Mouse (Mus musculus): ENCODE measurements around the gene Tpsab1. TPM values are rescaled to one million over a fixed set of nuclear protein-coding genes. Genes with fewer than 3 reads are reported as not detected.

The Tpsab1 gene
- polyA plus RNA-seq (2016; fragmentation: Nextera tagmentation; extraction: Ambion mirVana): not detected in 2 replicates

DNA sequence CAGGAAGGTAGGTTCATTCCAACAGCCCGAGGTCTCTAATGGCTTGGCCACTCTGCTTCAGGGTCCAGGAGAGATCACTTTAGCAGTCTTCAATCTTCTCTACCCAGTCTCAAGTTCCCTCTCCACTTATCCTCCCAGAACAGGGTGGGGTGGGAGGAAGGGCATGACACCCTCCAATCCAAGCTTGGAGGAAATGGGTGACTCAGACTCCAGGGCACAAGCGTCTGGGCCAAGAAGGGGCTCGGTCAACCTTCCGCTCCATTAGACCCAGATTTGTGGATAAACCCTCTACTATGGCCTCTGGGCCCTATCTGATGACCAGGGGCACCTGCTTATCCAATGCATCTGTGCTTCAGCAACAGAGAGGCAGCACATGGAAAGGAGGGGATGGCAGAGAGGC is at the start of gene Tpsab1:
Gene Tpsab1, minus strand, starts transcription at position 101 of the 400 bp plus-strand sequence.
- H3K27ac ChIP-seq: no peak within 1 kb of the TSS
- no peak for ATAC-seq (ENCODE audit: low FRiP score, low read depth)
- WGBS: 93% methylated on average over 4 of the region's 4 CpGs
- no peaks in the 10 kb centered on the region for H3K4me1 ChIP-seq
- H3K4me3 ChIP-seq: no peak within 1 kb of the TSS
- H3K9ac ChIP-seq: no peak within 1 kb of the TSS
- H3K9me3 ChIP-seq: no peaks in the 10 kb centered on the region
- no peaks in the 10 kb centered on the region for H3K27me3 ChIP-seq (replicated peaks)
- H3K4me2 ChIP-seq (replicated peaks): no peak within 1 kb of the TSS
- no peaks in the 10 kb centered on the region for H3K36me3 ChIP-seq

DNA sequence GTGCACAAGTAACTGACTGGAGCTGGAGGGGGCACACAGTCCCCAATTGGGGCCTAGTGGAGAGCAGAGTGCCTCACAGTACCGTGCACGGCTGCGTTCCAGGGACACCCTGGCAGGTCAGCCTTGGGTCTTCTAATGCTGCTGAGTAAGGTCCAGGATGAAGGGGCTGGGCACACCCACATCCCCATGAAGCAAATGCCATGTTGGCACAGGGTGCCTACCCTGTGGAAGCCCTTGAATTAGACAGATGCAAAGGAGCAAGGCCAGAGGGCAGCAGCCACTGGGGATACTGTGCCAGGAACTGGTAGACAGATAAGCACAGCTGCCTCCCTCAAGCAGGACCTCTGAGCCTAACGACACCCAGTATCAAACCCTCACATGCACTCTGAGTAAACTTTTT is 49.2 kb upstream of the Tpsab1 start:
- Histone ChIP-seq H3K36me3 (peaks cover 35% of the 10 kb centered on the region), H3K27ac (no peak overlapping the region), H3K9me3 (no peaks in the 10 kb centered on the region), H3K9ac (no peak overlapping the region), H3K4me1 (peaks cover 15% of the 10 kb centered on the region), H3K27me3 (replicated peaks) (no peaks in the 10 kb centered on the region), H3K4me3 (no peak overlapping the region), H3K4me2 (replicated peaks) (no peak overlapping the region)
- WGBS: 88% methylated on average over 4 of the region's 4 CpGs
- ATAC-seq (ENCODE audit: low FRiP score, low read depth): no peak

GRCm38 (mm10) chr17:25374011-25374410 is 28.6 kb upstream of the Tpsab1 start:
- H3K27me3 ChIP-seq (replicated peaks): peaks cover 5% of the 10 kb centered on the region; the same call in 1 of the 2 replicates
- no peaks in the 10 kb centered on the region for H3K9me3 ChIP-seq
- peaks cover 23% of the 10 kb centered on the region for H3K36me3 ChIP-seq
- H3K4me1 ChIP-seq: no peaks in the 10 kb centered on the region
- 46% methylated on average over 9 of the region's 9 CpGs for WGBS
- no peak overlapping the region for H3K9ac ChIP-seq
- no peak overlapping the region for H3K4me2 ChIP-seq (replicated peaks)
- H3K4me3 ChIP-seq: no peak overlapping the region
- ATAC-seq (ENCODE audit: low FRiP score, low read depth): no peak
- H3K27ac ChIP-seq: no peak overlapping the region

DNA sequence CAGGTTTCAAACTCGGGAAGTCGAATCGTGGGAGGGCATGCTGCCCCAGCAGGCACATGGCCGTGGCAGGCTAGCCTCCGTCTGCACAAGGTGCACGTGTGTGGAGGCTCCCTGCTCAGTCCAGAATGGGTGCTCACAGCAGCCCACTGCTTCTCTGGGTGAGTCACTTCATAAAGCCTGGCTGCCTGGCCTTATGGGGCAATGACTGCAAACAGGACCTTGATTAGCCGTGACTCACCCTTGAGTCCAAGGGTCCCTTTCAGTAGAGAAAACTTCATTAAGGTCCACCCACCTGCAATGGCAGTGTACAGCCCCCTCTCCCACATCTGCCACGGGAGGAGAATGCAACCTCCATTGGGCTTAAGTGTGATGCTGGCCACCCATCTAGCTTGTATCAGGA is 27.1 kb upstream of the Tpsab1 start:
- 83% methylated on average over 8 of the region's 8 CpGs for WGBS
- no peak overlapping the region for H3K4me2 ChIP-seq (replicated peaks)
- no peak for ATAC-seq (ENCODE audit: low FRiP score, low read depth)

DNA sequence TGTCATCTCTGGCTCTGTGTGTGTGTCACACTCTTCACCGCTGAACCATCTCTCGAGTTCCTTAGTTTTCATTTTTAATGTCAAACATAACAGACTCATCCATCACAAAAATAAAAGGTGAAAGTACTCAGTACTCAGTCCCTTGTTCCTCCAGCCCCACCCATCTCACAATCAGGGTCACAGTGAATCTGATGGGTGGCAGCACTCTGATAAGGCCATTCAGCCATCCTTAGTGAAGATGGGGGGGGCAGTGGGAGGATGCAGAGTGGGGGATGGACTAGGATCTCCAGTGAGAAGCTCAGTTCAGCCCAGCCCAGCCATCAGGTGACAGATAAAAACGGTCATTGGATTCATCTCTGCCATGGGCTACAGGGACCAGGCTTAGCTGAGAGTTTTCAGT is 23.6 kb upstream of the Tpsab1 start, which contains the start of gene Tpsg1:
Gene Tpsg1, plus strand, starts transcription at position 301 of the 400 bp plus-strand sequence.
- no peak within 1 kb of the TSS for H3K4me2 ChIP-seq (replicated peaks)
- H3K4me3 ChIP-seq: no peak within 1 kb of the TSS
- 81% methylated on average over 3 of the region's 3 CpGs for WGBS
- no peak for ATAC-seq (ENCODE audit: low FRiP score, low read depth)
- H3K36me3 ChIP-seq: no peaks in the 10 kb centered on the region
- peaks cover 5% of the 10 kb centered on the region; the same call in 1 of the 2 replicates for H3K27me3 ChIP-seq (replicated peaks)
- no peaks in the 10 kb centered on the region for H3K9me3 ChIP-seq
- H3K4me1 ChIP-seq: no peaks in the 10 kb centered on the region
- H3K9ac ChIP-seq: no peak within 1 kb of the TSS
- H3K27ac ChIP-seq: no peak within 1 kb of the TSS

More for the DNA sequence above, 27.1 kb upstream of the Tpsab1 start:
- Histone ChIP-seq H3K27ac (no peak overlapping the region), H3K36me3 (peaks cover 21% of the 10 kb centered on the region), H3K4me3 (no peak overlapping the region), H3K9ac (no peak overlapping the region), H3K4me1 (no peaks in the 10 kb centered on the region), H3K27me3 (replicated peaks) (peaks cover 5% of the 10 kb centered on the region; the same call in 1 of the 2 replicates), H3K9me3 (no peaks in the 10 kb centered on the region)

DNA sequence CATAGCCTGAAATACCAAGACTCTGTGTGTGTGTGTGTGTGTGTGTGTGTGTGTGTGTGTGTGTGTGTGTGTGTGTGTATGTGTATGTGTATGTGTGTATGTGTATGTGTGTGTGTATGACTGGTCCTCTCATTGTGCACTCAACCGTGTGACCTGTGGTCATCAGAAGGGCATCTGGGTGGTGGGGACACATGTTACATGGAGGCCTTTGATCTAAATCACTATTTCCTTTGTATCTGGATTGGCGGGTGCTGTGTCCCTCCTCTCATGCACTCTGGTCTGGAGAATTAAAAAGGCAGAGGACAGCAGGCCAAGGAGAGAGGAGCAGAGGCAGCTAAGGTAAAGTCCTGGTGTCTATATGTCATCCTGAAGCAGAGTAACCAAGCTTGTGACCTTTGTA is 20.6 kb upstream of the Tpsab1 start, which contains the start of gene Tpsb2:
Gene Tpsb2, plus strand, starts transcription at position 301 of the 400 bp plus-strand sequence.
- ATAC-seq (ENCODE audit: low FRiP score, low read depth): no peak
- no peaks in the 10 kb centered on the region for H3K27me3 ChIP-seq (replicated peaks)
- H3K4me2 ChIP-seq (replicated peaks): no peak within 1 kb of the TSS
- no peak within 1 kb of the TSS for H3K9ac ChIP-seq
- no peaks in the 10 kb centered on the region for H3K36me3 ChIP-seq
- no peak within 1 kb of the TSS for H3K4me3 ChIP-seq
- no peaks in the 10 kb centered on the region for H3K4me1 ChIP-seq
- H3K27ac ChIP-seq: no peak within 1 kb of the TSS
- H3K9me3 ChIP-seq: no peaks in the 10 kb centered on the region
- WGBS: 74% methylated on average over 2 of the region's 2 CpGs

DNA sequence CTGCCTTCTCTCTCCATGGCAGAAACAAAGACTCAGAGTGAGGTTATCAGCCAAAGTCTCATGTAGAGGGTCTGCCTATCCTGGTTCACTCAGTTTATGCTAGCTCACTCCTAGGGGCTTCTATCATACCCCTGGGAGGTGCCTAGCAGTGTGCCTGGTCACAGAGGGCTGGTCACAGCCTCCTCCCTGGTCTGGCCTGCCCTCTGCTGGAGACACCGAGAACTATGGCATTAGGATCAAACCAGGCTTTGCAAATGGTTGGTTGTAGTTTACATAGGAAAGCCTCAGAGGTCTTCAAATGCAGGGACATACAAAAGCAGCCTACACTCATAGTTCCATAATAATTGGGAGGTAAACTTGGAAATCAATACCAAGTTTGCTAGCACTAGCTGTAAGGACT is 18.4 kb upstream of the Tpsab1 start:
- H3K27ac ChIP-seq: no peak overlapping the region
- 17% methylated on average over 1 of the region's 1 CpGs for WGBS
- no peaks in the 10 kb centered on the region for H3K4me1 ChIP-seq
- no peak overlapping the region for H3K4me3 ChIP-seq
- no peak overlapping the region for H3K9ac ChIP-seq
- no peaks in the 10 kb centered on the region for H3K27me3 ChIP-seq (replicated peaks)
- no peak overlapping the region for H3K4me2 ChIP-seq (replicated peaks)
- no peak for ATAC-seq (ENCODE audit: low FRiP score, low read depth)
- H3K36me3 ChIP-seq: no peaks in the 10 kb centered on the region
- H3K9me3 ChIP-seq: no peaks in the 10 kb centered on the region

- no peak for ATAC-seq (ENCODE audit: low FRiP score, low read depth)
- no peak overlapping the region for H3K27ac ChIP-seq
- no peaks in the 10 kb centered on the region for H3K36me3 ChIP-seq
- H3K4me3 ChIP-seq: no peak overlapping the region
- WGBS: 67% methylated on average over 2 of the region's 2 CpGs
- no peaks in the 10 kb centered on the region for H3K4me1 ChIP-seq
- H3K27me3 ChIP-seq (replicated peaks): no peaks in the 10 kb centered on the region
- no peaks in the 10 kb centered on the region for H3K9me3 ChIP-seq
- no peak overlapping the region for H3K4me2 ChIP-seq (replicated peaks)
- H3K9ac ChIP-seq: no peak overlapping the region
Measured at GRCm38 (mm10) chr17:25361291-25361690, 15.9 kb upstream of the Tpsab1 start.

- no peak overlapping the region for H3K27ac ChIP-seq
- ATAC-seq (ENCODE audit: low FRiP score, low read depth): no peak
- H3K36me3 ChIP-seq: no peaks in the 10 kb centered on the region
- H3K9me3 ChIP-seq: no peaks in the 10 kb centered on the region
- 77% methylated on average over 3 of the region's 3 CpGs for WGBS
- H3K27me3 ChIP-seq (replicated peaks): no peaks in the 10 kb centered on the region; the same call in 1 of the 2 replicates
- H3K4me3 ChIP-seq: no peak overlapping the region
- no peak overlapping the region for H3K9ac ChIP-seq
- no peaks in the 10 kb centered on the region for H3K4me1 ChIP-seq
- no peak overlapping the region for H3K4me2 ChIP-seq (replicated peaks)
Measured at GRCm38 (mm10) chr17:25341490-25341889, 3.9 kb downstream of the Tpsab1 start.

DNA sequence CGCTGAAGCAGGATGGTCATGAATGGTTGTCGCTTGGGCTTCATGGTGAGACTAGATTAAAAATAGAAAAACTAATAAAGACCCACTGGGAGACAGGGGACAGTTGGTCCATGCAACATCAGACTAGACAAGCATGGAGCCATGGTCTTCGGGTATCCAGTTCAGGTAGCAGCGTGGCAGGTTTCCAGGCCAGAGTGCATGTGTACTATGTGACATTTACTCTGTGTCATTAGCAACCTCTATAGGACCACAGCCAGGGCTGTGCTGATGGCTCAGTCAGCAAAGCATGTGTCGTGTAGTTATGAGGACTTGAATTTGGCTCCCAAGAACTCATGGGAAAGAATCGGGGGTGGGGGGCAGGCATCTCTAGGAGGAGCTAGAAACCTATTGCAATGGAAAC is 5.4 kb downstream of the Tpsab1 start:
- no peak for ATAC-seq (ENCODE audit: low FRiP score, low read depth)
- H3K27ac ChIP-seq: no peak overlapping the region
- H3K9ac ChIP-seq: no peak overlapping the region
- no peaks in the 10 kb centered on the region for H3K9me3 ChIP-seq
- no peaks in the 10 kb centered on the region for H3K36me3 ChIP-seq
- no peak overlapping the region for H3K4me2 ChIP-seq (replicated peaks)
- H3K4me3 ChIP-seq: no peak overlapping the region
- no peaks in the 10 kb centered on the region for H3K4me1 ChIP-seq
- 87% methylated on average over 6 of the region's 6 CpGs for WGBS
- no peaks in the 10 kb centered on the region; the same call in none of the 2 replicates for H3K27me3 ChIP-seq (replicated peaks)

- no peaks in the 10 kb centered on the region for H3K9me3 ChIP-seq
- H3K27me3 ChIP-seq (replicated peaks): peaks cover 1% of the 10 kb centered on the region
- H3K27ac ChIP-seq: no peak overlapping the region
- H3K4me1 ChIP-seq: no peaks in the 10 kb centered on the region
- no peaks in the 10 kb centered on the region for H3K36me3 ChIP-seq
- H3K4me2 ChIP-seq (replicated peaks): no peak overlapping the region
- ATAC-seq (ENCODE audit: low FRiP score, low read depth): no peak
- H3K9ac ChIP-seq: no peak overlapping the region
- 78% methylated on average over 4 of the region's 4 CpGs for WGBS
- H3K4me3 ChIP-seq: no peak overlapping the region
Measured at GRCm38 (mm10) chr17:25338218-25338617, 7.1 kb downstream of the Tpsab1 start.

GRCm38 (mm10) chr17:25333943-25334342 is 11.4 kb downstream of the Tpsab1 start:
- Histone ChIP-seq H3K9ac (no peak overlapping the region), H3K27me3 (replicated peaks) (peaks cover 5% of the 10 kb centered on the region), H3K36me3 (no peaks in the 10 kb centered on the region), H3K9me3 (no peaks in the 10 kb centered on the region), H3K4me3 (no peak overlapping the region), H3K4me1 (no peaks in the 10 kb centered on the region), H3K27ac (no peak overlapping the region), H3K4me2 (replicated peaks) (no peak overlapping the region)
- no peak for ATAC-seq (ENCODE audit: low FRiP score, low read depth)
- 1% methylated on average over 8 of the region's 8 CpGs for WGBS

GRCm38 (mm10) chr17:25332321-25332720 is 13.0 kb downstream of the Tpsab1 start:
- 79% methylated on average over 9 of the region's 9 CpGs for WGBS
- no peaks in the 10 kb centered on the region for H3K9me3 ChIP-seq
- no peak overlapping the region for H3K9ac ChIP-seq
- no peak overlapping the region for H3K4me2 ChIP-seq (replicated peaks)
- H3K4me1 ChIP-seq: no peaks in the 10 kb centered on the region
- no peak overlapping the region for H3K4me3 ChIP-seq
- no peak overlapping the region for H3K27ac ChIP-seq
- ATAC-seq (ENCODE audit: low FRiP score, low read depth): no peak
- H3K27me3 ChIP-seq (replicated peaks): peaks cover 5% of the 10 kb centered on the region
- H3K36me3 ChIP-seq: no peaks in the 10 kb centered on the region

Measured in neural tube, embryonic 12.5 days (tissue).